Mouse (Mus musculus) urinary bladder, postnatal 4 days (tissue): ENCODE data around the gene Vill.

Experiments used
- DNase-seq, 2 experiments: peaks; one replicate each; pipeline ENCODE4 v3.0.0; 2021 to 2022; ENCODE audit warnings: low spot score in 2 of 2

Gene Vill

DNA sequence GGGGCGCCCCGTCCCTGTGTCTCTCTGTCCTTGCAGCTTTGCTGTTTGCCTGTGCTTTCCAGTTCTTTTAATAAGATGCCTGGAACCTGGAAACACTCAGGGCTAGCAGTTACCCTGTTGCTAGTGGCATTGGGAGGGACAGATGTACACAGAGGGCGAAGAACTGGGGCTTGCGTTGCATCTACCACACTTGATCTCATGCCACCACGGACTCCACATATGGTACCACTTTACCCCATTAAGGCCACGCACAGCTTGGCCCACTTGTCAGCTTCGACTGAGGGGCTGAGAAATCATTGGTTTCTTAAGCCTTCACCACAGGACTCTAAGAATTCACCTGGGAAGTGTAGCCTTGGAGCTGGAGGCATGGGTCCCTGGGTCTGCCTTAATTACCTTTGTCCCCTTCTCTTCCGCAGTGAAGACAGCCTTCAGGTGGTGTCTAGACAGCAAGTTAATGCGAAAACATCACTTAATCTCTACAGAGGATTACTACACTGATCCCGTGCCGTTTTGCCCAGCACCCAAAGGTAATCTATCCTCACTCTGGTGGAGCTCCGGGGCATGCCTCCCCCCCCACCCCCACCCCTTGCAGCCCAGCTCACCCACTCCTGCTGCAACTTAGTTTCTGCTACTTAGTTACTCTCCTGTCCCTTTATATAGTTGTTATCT lies 57.2 kb downstream of the Vill start:
- no peak for DNase-seq

DNA sequence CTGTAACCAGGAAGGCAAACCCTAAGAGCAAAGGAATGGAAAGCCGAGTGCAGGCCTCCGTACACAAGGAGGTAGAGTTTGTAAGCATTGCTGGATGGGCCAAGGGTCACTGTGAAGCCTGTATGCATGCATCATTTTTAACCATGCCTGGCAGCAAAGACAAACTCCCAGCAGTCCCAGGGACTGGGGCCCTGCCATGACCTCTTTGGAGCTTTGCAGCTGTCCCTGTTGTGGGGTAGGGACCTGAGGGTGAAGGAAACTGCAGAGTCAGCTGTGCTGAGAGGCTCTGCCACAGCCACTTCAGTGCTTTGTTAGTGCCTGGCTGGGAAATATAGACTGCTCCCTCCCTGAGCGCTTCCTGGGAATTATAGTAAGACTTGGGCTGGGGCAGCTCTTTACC lies 58.1 kb downstream of the Vill start:
- DNase-seq, result no peak

DNA sequence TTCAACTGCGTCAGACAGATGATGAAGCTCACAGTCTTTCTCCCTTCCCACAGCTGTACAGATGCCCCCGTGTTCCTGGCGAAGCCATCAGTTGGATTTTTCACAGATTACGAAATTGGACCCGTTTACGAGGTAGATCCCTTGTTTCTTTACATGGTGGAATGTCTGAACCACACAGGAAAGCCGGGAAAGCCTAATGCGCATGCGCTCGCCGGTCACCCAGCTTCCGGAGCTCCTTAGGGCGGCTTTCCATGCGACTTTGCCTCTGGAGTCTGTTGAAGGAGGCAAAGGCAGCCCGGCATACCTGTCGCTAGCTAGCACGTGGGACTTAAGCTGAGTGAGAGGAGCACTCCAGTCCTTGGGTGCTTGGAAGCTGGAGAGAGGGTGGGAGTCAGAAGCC lies 62.3 kb downstream of the Vill start:
- no peak for DNase-seq

DNA sequence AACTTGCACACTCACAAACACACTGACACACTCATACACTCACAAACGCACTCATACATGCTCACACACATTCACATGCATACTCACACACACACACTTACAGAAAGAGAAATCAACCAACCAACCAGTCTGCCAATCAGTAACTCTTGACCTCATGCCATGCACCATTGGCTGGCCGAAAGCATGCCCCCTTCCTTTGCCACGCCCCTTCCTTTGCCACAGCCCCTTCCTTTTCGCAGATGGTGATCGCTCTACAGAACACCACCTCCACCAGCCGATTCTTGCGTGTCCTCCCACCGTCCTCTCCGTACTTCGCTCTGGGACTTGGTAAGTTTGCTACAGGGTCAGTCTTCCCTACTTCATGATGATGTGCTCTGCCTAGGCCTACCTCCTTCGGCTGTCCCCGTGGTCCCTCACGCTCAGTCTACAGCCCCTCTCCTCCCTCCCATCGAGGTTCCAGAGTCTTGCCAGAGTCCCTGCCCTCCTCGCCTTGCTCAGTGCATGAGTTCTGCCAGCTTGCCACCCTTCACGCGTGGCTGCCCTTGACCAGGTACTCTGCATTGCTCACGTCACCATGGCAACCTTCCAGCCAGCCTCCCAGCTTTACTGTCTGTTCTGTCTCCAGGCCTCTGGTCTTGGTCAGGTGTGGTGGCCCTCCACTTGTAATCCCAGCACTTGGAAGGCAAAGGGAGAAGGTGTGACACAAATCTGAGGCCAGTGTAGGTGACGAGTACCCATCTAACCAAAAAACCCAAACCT lies 67.0 kb downstream of the Vill start:
- no peak for DNase-seq

DNA sequence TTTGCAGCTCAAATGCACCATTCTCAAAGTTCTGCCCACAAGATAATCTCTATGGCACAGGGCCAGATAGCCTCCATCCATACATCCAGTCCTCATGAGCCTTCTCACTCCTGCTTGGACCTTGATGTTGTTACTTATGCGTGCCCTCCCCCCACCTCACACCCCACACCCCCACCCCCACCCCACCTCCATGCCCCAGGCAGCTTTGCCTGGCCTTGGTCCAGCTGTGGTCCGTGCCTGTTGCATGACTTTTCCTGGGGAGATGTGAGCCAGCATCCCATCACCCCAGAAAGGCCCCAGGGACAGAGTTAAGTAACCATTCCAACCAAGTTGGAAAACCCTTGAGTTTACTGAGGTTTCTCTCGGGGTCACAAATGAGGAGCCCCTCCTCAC lies 67.6 kb downstream of the Vill start:
- no peak for DNase-seq
